Mouse (Mus musculus) heart, postnatal 4 days (tissue): ENCODE measurements around the gene Tirap. TPM values are rescaled to one million over a fixed set of nuclear protein-coding genes. Genes with fewer than 3 reads are reported as not detected.

Experiments
- DNase-seq: peaks from one replicate; pipeline ENCODE4 v3.0.0; 2021
- total RNA-seq, 2 experiments: library from RNA; stranded (reverse); gene quantifications; 2 replicates each; pipeline ENCODE4 v1.2.3; 2021

Gene Tirap
- total RNA-seq, 2 experiments from 2014 or later = 7.7 TPM

DNA sequence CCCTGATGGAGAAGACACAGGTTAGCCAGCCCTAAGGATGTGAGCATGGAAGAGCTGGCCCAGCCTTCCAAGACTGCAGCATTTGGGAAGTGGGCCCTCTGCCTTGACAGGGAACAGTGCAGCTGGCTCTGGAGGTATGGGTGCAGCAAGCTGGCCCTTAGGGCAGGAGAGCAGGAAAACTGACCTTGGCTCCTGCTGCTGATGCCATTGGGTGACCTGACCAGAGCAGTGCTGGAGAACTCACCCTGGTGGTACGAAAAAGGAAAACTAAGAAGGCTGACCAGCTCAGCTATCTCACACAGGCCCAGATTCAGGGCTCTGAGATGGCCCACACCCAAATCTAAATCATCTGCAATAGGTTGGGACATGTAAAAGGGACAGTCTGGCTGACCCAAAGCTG is 54.3 kb downstream of the Tirap start:
- DNase-seq = no peak

DNA sequence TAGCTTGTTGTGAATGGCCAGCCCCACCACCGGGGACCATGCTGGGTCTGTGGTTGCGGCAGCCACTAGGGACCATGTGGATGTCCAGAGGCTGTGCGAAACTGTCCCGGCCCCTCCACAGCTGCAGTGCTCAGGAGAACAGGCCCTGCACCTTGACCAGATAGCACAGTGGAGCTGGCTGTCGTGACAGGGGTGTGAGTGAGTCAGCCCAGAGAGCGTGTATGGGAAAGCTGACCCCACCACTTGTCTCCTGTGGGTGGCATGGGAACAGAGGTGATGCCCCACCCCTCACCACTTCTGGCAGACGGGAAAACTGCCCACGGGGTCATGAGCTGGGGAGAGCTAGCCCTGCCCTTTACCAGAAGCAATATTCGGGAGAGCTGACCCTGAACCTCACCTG is 55.0 kb downstream of the Tirap start:
- no peak for DNase-seq

DNA sequence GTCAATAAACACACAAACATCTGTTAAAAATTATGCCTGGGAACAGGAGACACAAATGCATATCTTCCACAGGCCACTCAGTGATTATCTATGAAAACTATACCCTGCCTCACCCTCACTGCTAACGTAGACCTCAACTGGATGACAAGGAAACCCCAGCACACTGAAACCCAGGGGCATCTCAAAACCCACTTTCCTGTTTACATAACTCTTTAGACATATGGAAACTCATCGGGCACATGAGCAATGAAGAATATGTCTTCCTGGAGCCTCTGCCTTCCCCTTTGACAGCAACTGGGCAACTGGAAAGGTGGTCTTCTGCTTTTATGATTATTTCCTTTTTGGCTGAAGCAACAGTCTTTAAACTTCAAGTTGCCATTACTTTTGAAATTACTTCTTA is 57.9 kb downstream of the Tirap start:
- no peak for DNase-seq

DNA sequence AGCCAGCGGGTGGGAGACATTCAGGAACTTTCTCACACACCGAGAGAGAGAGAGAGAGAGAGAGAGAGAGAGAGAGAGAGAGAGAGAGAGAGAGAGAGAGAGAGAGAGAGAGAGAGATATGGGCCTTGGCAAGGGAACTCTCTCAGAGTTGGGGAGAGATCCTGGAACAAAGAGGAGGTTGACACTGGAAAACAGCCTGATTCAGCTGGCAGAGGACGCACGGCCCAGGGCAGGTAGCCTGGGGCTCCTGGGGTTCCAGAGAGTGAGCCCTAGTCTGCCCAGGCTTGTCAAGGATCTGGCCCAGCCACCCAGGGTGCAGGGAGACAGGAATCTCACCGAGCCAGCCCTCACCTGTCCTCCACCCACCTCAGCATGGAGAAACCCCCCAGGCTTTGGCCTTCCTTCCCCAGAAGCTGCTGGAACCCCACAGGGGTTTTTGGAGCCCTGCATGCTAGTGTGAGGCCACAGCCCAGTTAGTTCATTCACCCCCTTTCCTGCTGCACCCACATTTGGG is 60.8 kb downstream of the Tirap start:
- no peak for DNase-seq

DNA sequence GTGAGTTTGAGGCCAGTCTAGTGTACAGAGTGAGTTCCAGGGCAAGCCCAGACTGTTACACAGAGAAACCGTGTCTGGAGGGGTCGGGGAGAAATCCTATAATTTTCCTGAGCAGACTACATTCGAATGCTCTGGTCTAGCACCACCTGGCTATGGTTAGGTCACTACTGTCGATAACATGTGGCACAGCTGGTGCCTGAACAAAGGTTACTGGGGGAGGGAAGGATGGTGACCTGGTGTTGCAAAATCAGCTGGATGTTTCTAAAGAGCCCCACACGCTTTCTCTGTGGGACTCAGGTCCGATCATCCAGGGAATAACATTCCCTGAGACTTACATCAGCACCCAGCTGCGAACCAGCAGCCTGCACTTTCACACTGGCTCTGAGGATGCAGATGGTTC is 62.1 kb downstream of the Tirap start:
- no peak for DNase-seq

DNA sequence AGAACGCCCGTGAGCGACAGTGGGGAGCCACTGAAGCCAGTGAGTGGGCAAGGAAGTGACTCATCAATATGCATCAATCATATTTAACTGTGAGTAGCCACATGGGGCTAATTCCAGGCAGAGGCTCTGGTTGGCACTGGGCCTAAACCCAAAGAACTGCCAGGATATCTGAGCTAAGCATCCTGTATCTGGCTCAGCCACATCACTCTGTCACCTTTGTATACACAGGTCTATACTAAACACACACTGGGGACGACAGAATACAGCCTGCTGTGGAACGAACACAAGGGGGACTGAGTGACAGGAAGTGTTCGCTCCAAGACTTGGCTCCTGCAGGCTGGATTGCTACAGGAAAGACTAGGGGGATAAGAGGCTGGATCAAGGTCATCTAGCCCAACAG is 64.5 kb downstream of the Tirap start:
- DNase-seq = no peak

Other genes with a start within 250 kb of the Tirap start
- gene St3gal4, start 81.0 kb downstream of the Tirap start, total RNA-seq = 10 to 100 TPM; 34.4 to 38.0 TPM
- gene Dcps, start 24.2 kb downstream of the Tirap start, total RNA-seq = 10 to 100 TPM; 29.7 to 30.5 TPM
- gene Srpr, start 116 bp downstream of the Tirap start, total RNA-seq = 10 to 100 TPM; 93.2 to 95.3 TPM
- 10 to 100 TPM; 84.7 to 85.2 TPM for gene Foxred1, start 10.8 kb upstream of the Tirap start, total RNA-seq
- gene Fam118b, start 67.5 kb upstream of the Tirap start, total RNA-seq = 10 to 100 TPM; 16.6 to 18.0 TPM
- gene Rpusd4, start 67.6 kb upstream of the Tirap start, total RNA-seq = 1 to 10 TPM; 9.6 to 9.9 TPM
- gene Cdon, start 220.8 kb upstream of the Tirap start, total RNA-seq = 10 to 100 TPM; 30.0 to 33.3 TPM